Mouse (Mus musculus) heart, postnatal 0 days (tissue): Measurements from ENCODE around the gene Celf2.

Experiments
- CTCF ChIP-seq: IDR thresholded peaks from 2 replicates; pipeline ENCODE4 v1.5.1; 2016; ENCODE audit warnings: antibody characterized with exemption, control low read depth, low read depth
- EP300 ChIP-seq: IDR thresholded peaks from 2 replicates; pipeline ENCODE4 v1.6.1; 2016; ENCODE audit warnings: antibody characterized with exemption, low read depth

- no peak for TF ChIP-seq CTCF
- TF ChIP-seq EP300, result no peak
Measured at GRCm38 (mm10) chr2:6505979-6506811, 1003.2 kb downstream of the Celf2 start.
